In genomic region chr5:149259093-149259492, GRCm38 (mm10) we compare ENCODE assay signal across 9 mouse cellular contexts. TPM values are rescaled to one million over a fixed set of nuclear protein-coding genes. Genes with fewer than 3 reads are reported as not detected.
DNase-seq lines count a peak whose midpoint lies in the region; ATAC-seq and TF ChIP-seq lines count a peak whose summit lies in the region.
"Had no signal": no experiment of that assay in that cellular context is flagged by ENCODE, and none has a peak within 500 bp of the region (broad histone marks: within the 10 kb centered on the region; RNA-seq: fewer than 3 reads in every experiment).

No protein-coding gene starts in this region.

- no peaks in the 10 kb centered on the region for H3K9me3 ChIP-seq in lung, embryonic 15.5 days
- H3K9me3 ChIP-seq in lung, postnatal 0 days (ENCODE audit: low read length), result no peaks in the 10 kb centered on the region
- H3K9me3 ChIP-seq in forebrain, embryonic 15.5 days, result no peaks in the 10 kb centered on the region
- H3K9me3 ChIP-seq in midbrain, embryonic 10.5 days (replicated peaks), result no peaks in the 10 kb centered on the region
- H3K9me3 ChIP-seq in stomach, postnatal 0 days (ENCODE audit: control insufficient read depth, low read length), result no peaks in the 10 kb centered on the region

- 0 out of 2 replicates have a peak overlapping the region, but pooled peaks have one; percentile 16 for H3K4me2 ChIP-seq in lung, embryonic 15.5 days
- no peak overlapping the region for H3K4me2 ChIP-seq in lung, postnatal 0 days (replicated peaks; ENCODE audit: low read depth, low read length)
- H3K4me2 ChIP-seq in forebrain, embryonic 15.5 days (replicated peaks), result no peak overlapping the region
- 0 out of 2 replicates have a peak overlapping the region, but pooled peaks have one; percentile 2 for H3K4me2 ChIP-seq in stomach, postnatal 0 days (replicated peaks; ENCODE audit: low read depth)

- TF ChIP-seq CTCF in lung, postnatal 0 days (IDR thresholded peaks at IDR 0.05), result no peak
- TF ChIP-seq CTCF in stomach, postnatal 0 days (IDR thresholded peaks at IDR 0.05; ENCODE audit: low read depth), result no peak

- DNase-seq in lung, postnatal 0 days (ENCODE audit: low spot score), result no peak
- DNase-seq in midbrain, embryonic 10.5 days (ENCODE audit: low spot score), result peak; percentile 16
- DNase-seq in stomach, postnatal 0 days (ENCODE audit: low spot score), result no peak
- DNase-seq in adrenal gland, postnatal 4 days (ENCODE audit: low spot score in 2 of 2), result no peak
- DNase-seq in Muller cell, postnatal 12 days (ENCODE audit: inconsistent ontology term), result no peak

- no peak for ATAC-seq in lung, embryonic 15.5 days (ENCODE audit: borderline replicate concordance, extremely low read depth, low FRiP score, low TSS enrichment)
- no peak for ATAC-seq in lung, postnatal 0 days
- ATAC-seq in forebrain, embryonic 15.5 days (replicated peaks), result no peak
- no peak for ATAC-seq in stomach, postnatal 0 days (ENCODE audit: low FRiP score, low TSS enrichment)
- no peak for ATAC-seq in cerebellum, adult (ENCODE audit: insufficient number of reproducible peaks, low FRiP score, low TSS enrichment)
- ATAC-seq: inflammation-experienced regulatory T-cells, adult 6 months had no signal

- no peak overlapping the region for H3K27ac ChIP-seq in lung, embryonic 15.5 days
- H3K27ac ChIP-seq in lung, postnatal 0 days (ENCODE audit: low read length), result no peak overlapping the region
- H3K27ac ChIP-seq in forebrain, embryonic 15.5 days (replicated peaks), result peak overlapping the region; percentile 11; the same call in 1 of the 2 replicates
- peak overlapping the region; percentile 49 for H3K27ac ChIP-seq in midbrain, embryonic 10.5 days (replicated peaks)
- H3K27ac ChIP-seq in stomach, postnatal 0 days (replicated peaks), result no peak overlapping the region

- no peak overlapping the region for H3K4me3 ChIP-seq in lung, embryonic 15.5 days
- H3K4me3 ChIP-seq in lung, postnatal 0 days (ENCODE audit: low read depth, low read length), result no peak overlapping the region
- H3K4me3 ChIP-seq in forebrain, embryonic 15.5 days, result no peak overlapping the region
- no peak overlapping the region; the same call in 1 of the 2 replicates for H3K4me3 ChIP-seq in midbrain, embryonic 10.5 days
- H3K4me3 ChIP-seq in stomach, postnatal 0 days (ENCODE audit: low read depth, low read length), result no peak overlapping the region

- TF ChIP-seq EP300 in lung, postnatal 0 days (IDR thresholded peaks at IDR 0.05), result no peak
- no peak for TF ChIP-seq EP300 in stomach, postnatal 0 days (optimal IDR thresholded peaks at IDR 0.05)

- H3K4me1 ChIP-seq in lung, embryonic 15.5 days, result peaks cover 4% of the 10 kb centered on the region; the same call in 1 of the 2 replicates
- no peaks in the 10 kb centered on the region for H3K4me1 ChIP-seq in lung, postnatal 0 days (ENCODE audit: insufficient read depth, low read depth, low read length)
- H3K4me1 ChIP-seq in forebrain, embryonic 15.5 days, result 0 out of 2 replicates have a peak, but pooled peaks cover 3% of the 10 kb centered on the region
- peaks cover 23% of the 10 kb centered on the region for H3K4me1 ChIP-seq in midbrain, embryonic 10.5 days
- H3K4me1 ChIP-seq in stomach, postnatal 0 days (replicated peaks; ENCODE audit: control insufficient read depth, insufficient read depth), result no peaks in the 10 kb centered on the region

- H3K9ac ChIP-seq in lung, embryonic 15.5 days, result no peak overlapping the region
- no peak overlapping the region for H3K9ac ChIP-seq in lung, postnatal 0 days (replicated peaks; ENCODE audit: low read depth)
- no peak overlapping the region for H3K9ac ChIP-seq in forebrain, embryonic 15.5 days (replicated peaks)
- H3K9ac ChIP-seq in stomach, postnatal 0 days (ENCODE audit: low read length), result no peak overlapping the region

- no peaks in the 10 kb centered on the region for H3K27me3 ChIP-seq in lung, embryonic 15.5 days
- H3K27me3 ChIP-seq in lung, postnatal 0 days (replicated peaks; ENCODE audit: insufficient read depth, low read length), result no peaks in the 10 kb centered on the region
- no peaks in the 10 kb centered on the region for H3K27me3 ChIP-seq in forebrain, embryonic 15.5 days
- H3K27me3 ChIP-seq in midbrain, embryonic 10.5 days (ENCODE audit: low read depth, poor library complexity, severe bottlenecking), result no peaks in the 10 kb centered on the region
- H3K27me3 ChIP-seq in stomach, postnatal 0 days (ENCODE audit: control insufficient read depth, insufficient read depth, low read length), result no peaks in the 10 kb centered on the region

- H3K36me3 ChIP-seq in lung, embryonic 15.5 days, result no peaks in the 10 kb centered on the region
- H3K36me3 ChIP-seq in lung, postnatal 0 days (ENCODE audit: insufficient read depth, low read length), result no peaks in the 10 kb centered on the region
- H3K36me3 ChIP-seq in forebrain, embryonic 15.5 days, result no peaks in the 10 kb centered on the region
- no peaks in the 10 kb centered on the region for H3K36me3 ChIP-seq in midbrain, embryonic 10.5 days
- H3K36me3 ChIP-seq in stomach, postnatal 0 days (ENCODE audit: control insufficient read depth, insufficient read depth, low read length), result no peaks in the 10 kb centered on the region

- 28% methylated on average over 16 of the region's 16 CpGs for WGBS in lung, embryonic 15.5 days
- 41% methylated on average over 16 of the region's 16 CpGs for WGBS in lung, postnatal 0 days
- 42% methylated on average over 16 of the region's 16 CpGs for WGBS in forebrain, embryonic 15.5 days
- WGBS in midbrain, embryonic 10.5 days, result 57% methylated on average over 16 of the region's 16 CpGs
- WGBS in stomach, postnatal 0 days, result 42% methylated on average over 16 of the region's 16 CpGs

RNA-seq across cellular contexts. Expression of gene Alox5ap, which starts 5.5 kb away (rescaled TPM):
- polyA plus RNA-seq in lung, embryonic 15.5 days (2015; fragmentation: Nextera tagmentation; extraction: Ambion mirVana), result 19.9 and 22.4 TPM in 2 replicates
- 59.6 and 76.9 TPM in 2 replicates for polyA plus RNA-seq in lung, postnatal 0 days (2015; fragmentation: Nextera tagmentation; extraction: Ambion mirVana)
- 8.3 and 8.8 TPM in 2 replicates for polyA plus RNA-seq in forebrain, embryonic 15.5 days (2015; fragmentation: Nextera tagmentation; extraction: Ambion mirVana)
- 4.8 and 6.2 TPM in 2 replicates for polyA plus RNA-seq in midbrain, embryonic 10.5 days (2016; fragmentation: Nextera tagmentation; extraction: Ambion mirVana)
- 8.2 and 9.3 TPM in 2 replicates for polyA plus RNA-seq in stomach, postnatal 0 days (2015; fragmentation: Nextera tagmentation; extraction: Ambion mirVana)
- total RNA-seq in adrenal gland, postnatal 4 days (2021), result 10 to 100 TPM in 1 of 2 experiments, 1 to 10 TPM in 1; 9.6 to 12.8 TPM

Comparison
In these comparisons a context has a peak if more than half of its experiments do, and no peak if none do; other contexts are left out.
1. H3K4me2 ChIP-seq: peak in lung, embryonic 15.5 days (single experiment) and stomach, postnatal 0 days (single experiment); none in lung, postnatal 0 days (single experiment) and forebrain, embryonic 15.5 days (single experiment).
2. H3K27ac ChIP-seq: peak in forebrain, embryonic 15.5 days (single experiment) and midbrain, embryonic 10.5 days (single experiment); none in lung, embryonic 15.5 days (single experiment), lung, postnatal 0 days (single experiment) and stomach, postnatal 0 days (single experiment).